Mouse (Mus musculus) mouse trophoblast stem cell (cell line): ENCODE data around the gene Cradd.

Source experiments
- in situ Hi-C, 2 experiments: fragments of 300-500 bp; cut with MseI, MboI; formaldehyde crosslinking; loops; 2 replicates in 1 of 2; 3 replicates in 1 of 2; pipeline ENCODE4 v1.15.1; 2025

Gene Cradd

DNA sequence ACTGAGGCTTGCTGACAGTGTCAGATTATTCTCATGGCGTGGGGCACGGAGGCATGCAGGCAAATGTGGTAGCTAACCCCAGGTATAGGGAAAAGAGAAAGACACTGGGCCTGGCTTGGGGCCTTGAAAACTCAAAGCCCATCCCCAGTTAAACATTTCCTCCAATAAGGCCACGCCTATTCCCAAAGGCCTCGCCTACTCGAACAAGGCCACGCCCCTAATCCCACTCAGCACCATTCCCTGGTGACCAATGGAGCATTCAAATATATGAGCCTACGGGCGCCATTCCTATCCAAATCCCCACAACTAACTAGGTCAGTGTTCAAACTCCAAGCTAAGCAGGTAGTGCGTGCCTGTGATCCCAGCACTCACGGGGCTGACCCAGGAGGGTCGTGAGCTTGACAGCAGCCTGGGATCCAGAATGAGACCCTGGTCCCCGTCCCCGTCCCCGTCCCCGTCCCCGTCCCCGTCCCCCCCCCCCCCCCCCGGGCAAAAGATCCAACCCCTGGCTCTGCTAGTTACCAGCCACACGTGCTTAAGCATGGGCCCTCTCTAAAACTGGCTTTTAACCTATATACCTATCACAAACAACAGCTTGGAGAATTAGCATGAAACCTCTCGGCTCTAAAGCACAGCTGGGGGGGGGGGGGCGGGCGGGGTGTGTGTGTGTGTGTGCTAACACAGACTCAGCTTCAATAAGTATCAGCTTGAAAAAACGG lies 78.8 kb downstream of the Cradd start:
- in situ Hi-C loops = no loop called here

DNA sequence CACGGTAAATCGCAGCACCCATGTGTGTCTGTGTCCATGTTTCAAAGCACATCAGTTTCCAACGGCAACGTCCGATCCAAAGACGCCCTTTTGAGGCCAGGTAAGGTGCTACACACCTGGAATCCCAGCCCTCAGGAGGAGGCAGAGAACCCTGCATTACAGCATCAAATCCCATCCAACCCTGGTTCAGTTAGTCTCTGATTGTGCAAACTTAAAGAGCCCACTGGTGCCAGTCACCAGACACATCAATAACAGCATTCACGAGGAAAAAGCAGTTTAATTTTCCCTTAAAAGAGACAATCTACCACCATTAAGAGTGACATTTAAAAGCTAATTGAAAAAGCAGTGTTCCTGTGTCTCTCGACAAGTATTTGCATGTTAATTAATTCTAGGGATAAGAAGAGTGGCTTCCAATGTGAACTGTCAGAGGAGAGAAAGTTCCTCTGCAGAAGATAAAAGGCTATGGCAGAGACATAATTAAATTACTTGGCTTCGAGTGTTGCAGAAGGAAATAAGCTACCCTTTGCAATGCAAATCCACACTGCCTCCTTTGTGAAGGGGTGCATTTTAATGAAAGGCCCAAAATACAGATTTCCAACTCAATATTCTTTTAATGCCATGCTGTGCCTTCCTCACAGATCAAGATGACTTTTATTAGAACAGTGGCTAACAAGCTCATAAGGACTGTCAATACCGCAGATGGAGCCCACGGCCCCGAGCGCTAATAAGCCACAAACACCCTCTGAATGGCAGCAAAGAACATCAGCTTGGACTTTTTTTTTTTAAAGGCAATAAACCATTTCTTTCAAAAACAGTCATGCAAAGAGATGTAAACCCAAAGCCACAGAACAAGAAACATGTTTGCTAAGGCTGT lies 84.5 kb downstream of the Cradd start:
- in situ Hi-C loops = no loop called here

DNA sequence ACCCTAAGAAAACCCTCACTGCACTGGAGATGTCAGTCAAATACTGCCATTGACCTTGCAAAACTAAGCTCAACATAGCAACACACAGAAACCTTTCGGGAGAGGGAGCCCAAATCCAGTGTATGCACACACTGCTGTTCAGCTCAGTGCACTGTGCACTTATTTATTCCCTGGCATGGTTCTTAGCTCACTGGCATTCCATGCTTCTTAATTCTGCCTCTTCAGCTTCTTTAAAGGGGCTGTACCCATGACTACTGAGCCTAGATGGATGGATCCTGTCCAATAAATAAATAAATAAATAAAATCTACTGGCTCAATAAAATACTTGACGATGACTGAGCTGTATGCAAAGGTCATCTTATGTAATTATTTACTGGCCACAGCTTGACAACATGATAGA lies 85.3 kb downstream of the Cradd start:
- in situ Hi-C loops = no loop called here

DNA sequence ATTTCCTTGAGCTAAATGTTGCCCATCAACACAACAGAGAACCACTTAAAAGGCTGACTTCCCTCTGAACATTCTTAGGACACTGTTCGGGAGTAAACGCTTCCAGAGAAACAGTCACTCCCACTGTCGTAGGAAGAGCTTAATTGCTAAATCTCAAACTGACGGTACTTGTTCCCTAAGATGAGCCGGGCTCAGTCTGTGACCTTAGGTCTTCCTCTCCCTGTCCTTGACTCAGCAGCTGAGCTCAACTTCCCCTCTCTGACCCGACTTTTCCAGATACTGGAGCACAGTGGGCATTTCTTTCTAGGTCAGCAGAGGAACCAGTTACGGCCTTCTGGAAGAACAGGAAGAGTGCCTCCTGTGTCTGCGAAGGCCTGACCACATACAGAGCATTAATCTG lies 87.7 kb downstream of the Cradd start:
- in situ Hi-C loops = no loop called here

DNA sequence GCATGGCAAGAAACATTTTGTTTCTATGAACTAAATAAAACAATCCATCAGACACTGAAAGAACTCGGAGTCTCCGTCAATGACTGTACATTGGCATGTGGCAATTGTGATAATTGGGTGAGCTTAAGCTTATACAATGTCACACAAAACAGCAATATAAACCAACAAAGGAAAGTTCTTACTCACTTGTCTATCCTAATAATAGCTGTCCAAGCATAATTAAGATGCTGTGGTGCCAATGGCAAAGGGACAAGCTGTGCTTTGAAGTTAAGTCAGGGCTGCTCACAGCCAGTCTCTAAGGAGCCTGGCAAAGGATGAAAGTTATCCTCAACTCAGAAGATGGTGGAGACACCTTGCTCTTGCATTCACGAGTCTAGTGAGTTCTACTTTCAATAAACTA lies 89.3 kb downstream of the Cradd start:
- in situ Hi-C loops = no loop called here

DNA sequence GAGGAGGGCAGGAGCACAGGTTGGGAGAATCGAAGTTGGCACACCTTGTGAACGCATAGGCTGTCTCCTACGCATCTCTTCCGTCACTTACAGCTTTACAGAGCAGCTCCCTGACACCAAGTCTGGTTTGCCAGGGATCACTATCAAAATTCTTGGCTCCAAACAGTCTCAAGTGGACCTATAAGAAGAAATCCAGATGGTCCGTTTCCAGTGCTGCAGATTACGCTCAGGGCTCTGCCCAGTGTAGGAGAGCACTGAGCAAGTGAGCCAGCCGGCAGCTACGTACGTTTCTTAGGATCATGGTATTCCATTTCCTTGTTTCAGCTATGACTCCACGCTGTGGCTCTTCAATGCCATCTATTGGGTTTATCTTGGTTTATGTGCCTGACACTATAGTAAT lies 90.9 kb downstream of the Cradd start:
- in situ Hi-C loops = no loop called here

DNA sequence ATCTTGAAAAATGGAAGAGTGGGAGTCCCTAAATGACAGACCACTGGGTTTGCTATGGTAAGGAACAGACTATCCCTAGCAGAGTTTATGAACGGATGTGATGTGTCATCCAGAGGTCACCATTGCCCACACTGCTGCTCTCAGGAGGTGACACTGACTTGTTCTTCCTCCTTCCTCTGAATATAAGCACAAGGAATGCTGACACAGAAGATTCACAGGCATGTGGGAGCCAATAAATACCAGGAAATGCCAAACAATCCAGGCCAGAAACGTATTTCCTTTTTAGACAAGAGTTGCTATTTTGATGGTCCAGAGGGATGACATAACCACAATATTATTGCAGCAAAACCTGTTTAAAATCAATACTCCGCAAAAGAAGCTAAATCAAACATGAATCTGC lies 91.4 kb downstream of the Cradd start:
- in situ Hi-C loops = no loop called here

DNA sequence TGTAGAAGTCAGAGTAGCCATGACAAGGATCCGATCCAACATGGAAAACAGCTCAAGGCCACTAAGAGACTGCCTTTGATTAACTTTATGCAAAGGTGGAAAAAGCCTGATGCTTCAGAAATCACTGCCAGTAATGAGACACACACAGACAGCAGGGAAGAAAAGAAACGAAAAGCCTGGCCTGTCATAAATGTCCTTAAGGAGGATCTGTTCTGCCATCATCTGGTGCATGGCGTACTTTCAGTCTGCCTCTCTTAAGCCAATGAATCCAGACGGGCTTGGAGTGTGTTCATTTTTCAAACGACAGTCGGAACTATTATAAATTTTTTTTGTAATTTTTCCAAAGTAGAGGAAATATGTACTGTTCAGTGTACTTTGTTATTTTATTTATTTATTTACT lies 95.7 kb downstream of the Cradd start:
- in situ Hi-C loops = no loop called here

DNA sequence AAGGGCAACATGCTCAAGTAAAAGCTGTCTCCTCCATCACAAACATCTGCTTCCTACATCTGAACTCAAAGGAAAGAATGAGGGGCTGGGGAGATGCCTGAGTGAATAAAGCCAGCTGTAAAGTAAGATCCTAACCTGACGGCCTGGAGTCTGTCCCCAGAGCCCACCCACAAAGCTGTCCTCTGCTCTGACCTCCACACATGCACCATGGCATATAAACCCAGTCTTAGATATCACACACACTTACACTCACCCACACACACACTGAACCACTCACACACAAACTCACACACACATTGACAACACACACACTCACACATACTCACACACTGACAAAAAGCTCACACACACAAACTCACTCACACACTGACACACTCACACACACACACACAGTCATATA lies 96.3 kb downstream of the Cradd start:
- in situ Hi-C loops = no loop called here

DNA sequence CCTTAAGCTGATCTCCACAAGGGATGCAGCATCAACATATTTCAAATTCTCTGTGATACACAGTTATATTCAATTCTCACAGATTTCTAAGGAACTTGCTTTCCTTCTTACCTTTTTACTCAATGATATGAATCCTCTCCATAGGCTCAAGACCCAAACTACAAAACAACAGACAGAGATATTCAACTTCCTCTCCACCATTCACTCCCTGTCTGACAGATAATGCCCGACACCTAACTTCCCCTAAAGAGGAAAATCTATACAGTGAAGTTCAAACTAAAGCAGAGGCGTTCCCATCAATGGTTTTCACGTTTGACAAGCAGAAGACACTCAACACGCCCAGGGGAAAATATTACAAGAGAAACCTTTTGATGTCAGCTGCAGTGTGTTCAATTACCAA lies 97.2 kb downstream of the Cradd start:
- in situ Hi-C loops = no loop called here

DNA sequence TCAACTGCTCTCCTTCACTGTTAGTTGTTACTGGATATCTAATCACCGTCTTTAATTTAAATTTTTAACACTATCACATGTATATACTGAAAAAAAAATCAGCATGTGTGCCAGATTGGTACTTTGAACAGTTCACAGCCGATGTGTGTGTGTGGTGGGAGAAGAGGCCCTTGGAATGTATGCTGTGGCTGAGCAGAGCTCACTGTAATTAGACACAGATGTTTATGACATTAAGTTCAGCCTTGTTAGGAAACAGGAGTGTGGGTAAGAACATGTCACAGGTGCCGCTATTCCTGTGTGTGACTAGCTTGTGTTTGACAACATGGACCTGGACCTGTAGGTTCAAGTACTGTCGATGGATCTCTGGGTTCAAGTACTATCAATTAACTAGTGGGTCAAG lies 98.9 kb downstream of the Cradd start:
- in situ Hi-C loops = no loop called here

DNA sequence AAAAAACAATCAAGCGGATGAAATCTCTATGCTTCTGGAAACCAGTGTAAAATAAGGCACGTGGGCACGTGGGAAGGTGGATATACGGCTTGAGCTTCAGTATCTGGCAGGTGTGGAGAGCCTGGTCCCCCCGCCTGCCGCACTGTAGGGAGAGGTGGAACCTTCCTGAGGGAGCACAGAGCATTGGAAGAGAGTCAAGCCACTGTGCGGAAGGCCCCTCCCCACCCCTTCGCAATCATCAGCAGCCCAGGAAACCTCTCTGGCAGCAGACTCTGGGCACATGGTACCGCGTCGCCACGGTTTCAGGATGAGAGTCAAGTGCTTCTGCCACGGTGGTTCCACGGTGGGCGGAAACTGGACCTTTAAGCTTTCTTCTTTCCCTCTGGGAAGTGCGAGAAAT lies 100.7 kb downstream of the Cradd start:
- in situ Hi-C loops = no loop called here

DNA sequence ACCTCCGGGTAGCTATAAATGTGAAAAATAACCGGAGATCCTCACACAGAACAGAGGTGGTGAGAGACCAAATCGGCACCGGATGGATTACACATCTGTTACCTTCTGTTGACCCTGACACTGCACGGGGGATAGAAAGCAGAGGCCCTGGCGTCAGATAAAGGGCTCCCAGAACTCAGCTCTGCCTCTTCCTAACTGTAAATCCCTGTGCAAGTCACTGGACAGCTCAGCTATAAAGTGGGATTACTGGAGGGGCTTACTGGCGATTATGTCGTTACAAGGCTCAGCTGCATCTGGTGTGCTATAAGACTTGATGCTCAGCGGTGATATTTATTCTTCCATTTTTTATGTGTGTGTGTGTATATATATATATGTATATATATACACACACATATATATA lies 102.0 kb downstream of the Cradd start:
- in situ Hi-C loops = no loop called here

DNA sequence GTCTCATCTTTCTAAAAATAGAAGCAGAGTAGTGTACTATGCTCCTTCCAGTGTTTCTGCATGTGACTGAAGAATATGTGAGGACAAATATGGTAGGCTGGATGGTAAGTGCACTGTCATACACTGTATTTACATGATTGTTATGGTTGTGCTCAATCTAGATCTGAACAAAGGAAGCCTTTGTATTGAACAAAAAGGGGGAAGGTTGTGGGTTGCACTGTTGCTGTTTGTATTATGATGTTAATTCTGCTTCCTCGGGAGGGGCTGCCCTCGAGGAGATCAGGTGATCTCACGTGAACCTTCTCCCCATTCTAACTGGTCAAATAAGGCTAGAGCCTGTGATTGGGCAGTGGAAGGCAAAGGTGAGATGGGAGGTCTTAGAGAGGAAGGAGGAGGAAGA lies 103.4 kb downstream of the Cradd start:
- in situ Hi-C loops = no loop called here

DNA sequence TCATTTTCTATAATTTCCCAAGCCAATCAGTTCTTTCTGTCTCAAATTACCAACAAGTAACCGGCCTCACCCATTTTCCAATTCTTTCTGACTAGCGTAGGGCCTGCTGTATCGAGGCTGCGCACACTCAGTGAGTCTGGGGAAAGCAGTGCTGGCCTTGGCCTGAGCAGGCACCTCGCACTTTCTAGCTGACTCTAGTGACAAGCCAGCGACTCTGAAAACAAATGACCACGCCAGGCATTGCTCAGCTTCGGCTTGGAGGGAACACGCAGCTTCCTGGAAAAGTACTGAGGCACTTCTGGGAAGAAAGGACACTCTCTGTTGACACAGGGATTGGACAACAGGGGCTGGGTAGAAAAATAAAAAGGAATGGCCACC lies 105.3 kb downstream of the Cradd start:
- in situ Hi-C loops = no loop called here

DNA sequence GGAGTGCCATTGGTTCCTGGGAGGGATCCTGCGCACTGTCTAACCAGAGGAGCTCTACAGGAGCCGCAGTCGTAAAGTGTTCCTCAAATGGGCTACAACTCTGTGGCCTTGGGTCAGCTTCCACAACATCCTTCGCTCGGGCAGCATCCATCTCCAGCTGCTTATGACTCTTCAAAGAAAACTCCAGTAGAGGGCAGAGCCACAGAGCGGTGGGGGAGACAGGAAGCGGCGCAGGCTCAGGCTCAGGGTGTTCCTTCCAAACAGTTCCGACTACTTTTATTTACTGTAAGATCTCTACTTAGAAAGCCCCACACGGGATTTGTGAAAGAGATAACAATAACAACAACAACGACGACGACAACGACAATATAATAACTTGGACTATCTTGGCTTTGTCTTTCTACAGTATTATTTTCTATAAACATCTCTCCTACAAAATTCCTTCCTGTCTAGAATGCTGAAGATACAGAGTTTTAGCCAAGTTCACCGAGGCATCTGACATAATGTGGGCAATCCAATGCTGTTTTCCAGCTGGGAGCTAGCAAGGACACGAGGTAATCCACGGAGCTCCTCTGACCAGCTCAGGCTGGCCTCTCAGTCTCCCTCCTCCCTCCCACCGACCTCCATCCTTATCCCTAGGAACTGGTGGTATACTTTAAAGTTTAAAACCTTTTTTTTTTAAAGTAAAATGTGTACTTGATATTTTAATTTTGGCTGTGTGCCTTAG lies 105.8 kb downstream of the Cradd start:
- in situ Hi-C loops = no loop called here

DNA sequence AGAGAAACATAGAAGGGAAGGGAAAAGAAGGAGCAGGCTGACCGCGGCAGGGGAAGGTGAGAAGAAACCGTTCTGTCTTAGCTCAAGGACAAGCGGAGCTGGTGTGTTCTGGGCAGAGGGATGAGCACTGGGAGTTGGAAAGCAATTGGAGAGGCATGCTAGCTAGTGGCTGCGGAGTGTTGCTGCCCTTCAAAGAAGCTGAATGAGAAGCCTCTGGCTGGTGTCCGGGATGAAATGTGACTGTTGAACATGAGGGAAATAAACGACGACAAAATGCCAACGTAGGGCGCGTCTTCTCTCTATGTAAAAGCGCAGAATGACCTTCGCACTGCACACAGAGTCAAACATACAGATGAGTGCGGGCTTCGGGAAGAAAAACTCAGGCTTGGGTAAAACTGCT lies 108.6 kb downstream of the Cradd start:
- in situ Hi-C loops = no loop called here

DNA sequence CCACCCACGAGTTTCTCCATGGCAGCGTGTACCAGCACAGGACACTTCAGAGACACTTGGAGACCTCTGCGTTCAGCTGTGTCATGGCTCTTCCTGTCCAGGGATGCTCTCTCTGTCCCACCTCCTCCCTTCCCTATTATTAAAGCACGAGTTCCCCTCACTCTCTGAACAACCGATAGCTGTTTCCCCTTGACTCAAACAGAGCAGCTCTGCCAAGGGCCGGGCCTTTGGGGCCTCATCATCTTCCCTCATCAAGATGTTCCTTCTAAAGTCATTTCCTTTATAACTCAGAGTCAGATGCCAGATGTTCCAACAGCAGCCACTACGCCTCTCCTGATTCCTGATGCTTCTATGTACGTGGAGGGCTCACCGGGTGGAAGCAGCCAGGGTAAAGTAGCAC lies 110.1 kb downstream of the Cradd start:
- in situ Hi-C loops = no loop called here

DNA sequence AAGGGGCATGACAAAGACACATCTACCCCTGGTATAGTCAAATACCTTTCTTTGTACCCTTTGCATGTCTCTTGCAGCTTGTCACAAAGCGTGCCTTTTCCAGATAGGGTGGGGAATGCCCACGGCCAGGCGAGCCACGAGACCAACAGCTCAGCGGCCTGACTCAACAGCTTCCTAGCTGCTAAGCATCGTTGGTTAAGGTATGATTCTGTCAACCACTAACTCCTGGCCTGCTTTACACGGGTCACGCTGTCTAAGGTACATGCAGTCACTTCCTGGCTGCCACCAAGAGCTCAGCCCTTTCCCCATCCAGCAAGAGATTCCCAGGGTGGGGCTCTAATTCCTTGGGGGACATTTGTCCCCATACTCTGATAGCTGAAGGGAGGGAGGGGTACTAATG lies 110.6 kb downstream of the Cradd start:
- in situ Hi-C loops = no loop called here

DNA sequence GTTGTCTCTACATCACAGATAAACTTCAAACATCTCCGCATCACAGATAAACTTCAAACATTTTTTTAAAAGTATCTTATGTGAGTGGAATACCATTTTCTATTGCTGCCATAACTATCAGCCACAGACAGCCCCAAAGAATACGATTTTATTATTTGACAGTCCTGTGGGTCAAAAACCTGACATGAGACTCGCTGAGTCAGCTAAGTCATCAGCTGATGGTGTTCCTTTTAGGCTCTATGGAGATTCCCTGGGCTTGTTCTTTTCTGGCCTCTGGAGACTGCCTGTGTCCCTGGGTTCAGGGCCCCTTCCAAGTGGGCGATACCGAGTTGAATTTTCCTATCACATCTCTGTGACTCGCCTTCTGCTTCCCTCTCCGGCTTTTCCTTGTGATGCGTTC lies 112.3 kb downstream of the Cradd start:
- in situ Hi-C loops = no loop called here

DNA sequence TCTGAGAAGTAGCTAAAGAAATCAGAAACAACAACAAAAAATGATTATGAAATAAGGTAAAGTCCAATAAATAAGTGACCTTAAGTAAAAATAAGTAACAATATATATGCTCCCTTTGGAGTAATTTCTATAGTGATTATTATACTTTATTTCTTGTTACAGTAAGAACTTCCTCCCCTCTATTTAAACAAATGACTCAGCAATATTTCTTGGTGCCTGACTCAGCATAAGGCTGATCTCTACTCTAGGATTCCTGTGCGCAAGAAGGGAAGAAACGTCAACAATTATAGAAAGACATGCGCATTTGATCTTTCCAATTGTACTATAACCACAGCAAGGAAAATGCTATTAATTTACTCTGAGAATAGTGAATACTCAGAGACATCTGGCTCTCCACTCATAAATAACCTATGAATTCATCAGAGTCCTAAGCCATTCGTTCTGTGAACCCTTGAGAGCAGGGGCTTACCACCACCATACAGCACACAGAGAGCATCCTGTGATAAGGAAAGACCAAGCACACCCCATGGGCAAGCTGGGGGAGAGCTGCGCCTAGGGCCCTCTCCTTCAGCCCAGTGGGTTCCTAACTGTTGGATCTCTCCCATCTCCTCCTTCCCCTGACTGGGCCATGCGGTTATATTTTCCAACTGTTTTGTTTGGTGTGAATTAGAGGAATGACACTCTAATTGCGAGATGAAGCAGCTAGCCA lies 113.1 kb downstream of the Cradd start:
- in situ Hi-C loops = no loop called here

DNA sequence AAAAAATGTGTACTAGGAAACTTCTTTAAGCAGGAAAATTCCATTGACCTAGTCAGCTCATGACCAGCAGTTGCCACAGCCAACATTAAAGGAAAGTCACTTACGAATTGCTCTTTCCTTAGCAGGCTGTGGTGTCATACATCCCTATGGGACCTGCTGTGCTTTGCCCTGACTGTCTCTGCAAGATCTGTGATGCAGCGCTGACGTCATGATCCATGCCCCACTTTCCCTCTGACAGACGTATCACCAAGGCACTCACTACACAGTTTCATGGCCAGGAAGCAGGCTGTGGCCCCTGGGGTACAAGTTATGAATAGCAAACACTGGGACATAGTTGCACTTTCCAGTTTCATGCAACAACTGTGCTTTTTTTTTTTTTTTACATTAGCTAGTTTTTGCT lies 113.8 kb downstream of the Cradd start:
- in situ Hi-C loops = no loop called here
